Mouse (Mus musculus): ENCODE data around the gene Zdhhc16.

The Zdhhc16 gene

GRCm38 (mm10) chr19:41933179-41934086, at the start of gene Zdhhc16, which contains the start of gene Exosc1:
Zdhhc16 (plus strand) TSS chr19:41933480.
Exosc1 (minus strand) TSS chr19:41933423.
- peak; percentile 92 to 95 for DNase-seq (ENCODE audit: low read depth in 1 of 2, low spot score in 2 of 2)

DNA sequence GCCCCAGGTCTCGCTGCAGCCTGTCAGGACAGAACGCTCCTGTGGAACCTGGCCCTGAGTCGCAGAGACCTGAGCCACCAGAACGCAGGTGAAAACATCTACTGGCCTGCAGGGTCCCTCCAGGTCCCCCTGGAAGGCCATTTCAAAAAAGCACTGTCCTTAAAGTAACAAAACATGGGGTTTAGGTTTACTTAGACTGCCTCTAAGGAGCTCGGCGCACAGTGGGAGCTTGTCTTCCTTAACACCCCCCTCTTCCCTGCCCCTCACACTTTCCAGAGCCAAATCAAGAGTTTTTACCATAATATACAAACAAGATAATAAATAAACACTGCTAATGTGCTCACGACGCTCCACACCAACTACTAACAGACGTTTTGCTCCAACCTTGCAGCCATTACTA, 49.4 kb upstream of the Zdhhc16 start:
- DNase-seq (ENCODE audit: low read depth in 1 of 2, low spot score in 2 of 2): no peak

GRCm38 (mm10) chr19:41888191-41888590, 45.1 kb upstream of the Zdhhc16 start:
- no peak for DNase-seq (ENCODE audit: low read depth in 1 of 2, low spot score in 2 of 2)

DNA sequence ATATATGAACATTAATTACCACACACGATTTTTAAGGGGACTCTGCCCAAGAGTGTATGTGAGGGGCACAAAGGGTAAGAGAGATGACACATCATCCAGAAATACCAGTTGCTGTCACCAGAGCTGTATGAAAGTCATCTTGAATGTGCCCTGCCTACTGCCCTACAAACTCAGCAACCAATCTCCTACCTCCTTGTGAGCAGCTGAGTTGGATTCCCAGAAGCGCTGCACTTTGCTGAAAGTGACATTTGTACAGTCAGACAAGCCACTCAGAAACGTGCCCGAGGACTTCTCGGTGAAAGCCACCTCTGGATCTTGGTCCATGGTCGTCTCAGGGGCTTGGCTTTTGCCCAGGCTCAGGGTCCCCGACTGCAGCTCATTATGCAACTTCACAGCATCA, 38.3 kb upstream of the Zdhhc16 start:
- DNase-seq (ENCODE audit: low read depth in 1 of 2, low spot score in 2 of 2): no peak

- peak; percentile 67 to 71 for DNase-seq (ENCODE audit: low read depth in 1 of 2, low spot score in 2 of 2)
These were observed 37.6 kb upstream of the Zdhhc16 start, which contains the start of gene Rrp12 for GRCm38 (mm10) chr19:41895460-41896318. Rrp12 (minus strand) TSS chr19:41896173.

DNA sequence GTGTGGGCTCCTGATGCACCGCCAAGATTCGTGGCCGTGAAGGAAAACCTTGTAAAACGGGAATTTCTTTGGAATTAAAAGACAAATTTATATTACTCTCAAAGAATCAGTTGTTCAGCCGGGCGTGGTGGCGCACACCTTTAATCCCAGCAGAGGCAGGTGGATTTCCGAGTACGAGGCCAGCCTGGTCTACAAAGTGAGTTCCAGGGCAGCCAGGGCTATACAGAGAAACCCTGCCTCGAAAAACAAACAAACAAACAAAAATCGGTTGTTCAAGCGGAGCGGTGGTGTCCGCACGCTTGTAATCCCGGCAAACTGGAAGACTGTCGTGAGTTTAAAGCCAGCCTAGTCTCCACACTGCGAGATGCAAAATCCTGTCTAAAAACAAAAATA, 37.0 kb upstream of the Zdhhc16 start:
- no peak for DNase-seq (ENCODE audit: low read depth in 1 of 2, low spot score in 2 of 2)

DNA sequence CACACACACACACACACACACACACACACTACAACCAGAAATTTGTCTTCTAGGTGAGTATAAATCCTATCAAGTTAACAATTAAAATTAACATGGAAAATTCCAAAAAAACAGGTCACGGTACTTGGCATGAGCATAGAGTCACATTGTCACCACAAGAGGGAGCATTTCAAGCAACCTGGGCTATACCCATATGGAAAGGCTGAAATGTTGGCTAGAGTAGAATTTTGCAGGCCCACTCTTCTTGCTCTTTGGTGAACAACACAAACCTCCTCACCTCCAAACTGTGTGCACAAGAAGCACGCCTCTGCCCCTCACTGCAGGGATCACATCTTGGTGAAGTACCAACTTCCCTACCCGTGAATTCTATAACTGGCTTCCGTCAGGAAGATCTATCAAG, 34.4 kb upstream of the Zdhhc16 start:
- no peak for DNase-seq (ENCODE audit: low read depth in 1 of 2, low spot score in 2 of 2)

GRCm38 (mm10) chr19:41900495-41901090, 32.7 kb upstream of the Zdhhc16 start:
- DNase-seq (ENCODE audit: low read depth in 1 of 2, low spot score in 2 of 2): peak; percentile 23 to 50

DNA sequence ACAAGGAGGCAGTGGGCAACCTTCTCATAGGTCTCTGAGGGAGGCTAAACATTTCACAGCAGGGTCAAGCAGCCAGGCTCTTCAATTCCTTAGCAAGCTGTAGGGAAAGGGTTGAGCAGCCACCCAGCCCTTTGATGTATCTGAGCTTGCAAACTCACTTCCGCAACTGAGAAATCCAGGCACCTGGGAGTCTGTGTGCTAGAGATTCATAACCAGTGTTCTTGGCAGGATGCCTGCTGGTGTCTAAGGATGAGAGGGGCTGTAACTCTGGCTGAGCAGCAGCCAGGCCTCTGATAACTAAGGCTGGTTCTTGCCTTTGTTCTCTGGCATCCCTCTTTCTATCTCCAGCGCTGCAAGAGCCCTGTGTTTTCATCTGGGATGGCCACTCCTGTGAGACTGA, 31.6 kb upstream of the Zdhhc16 start:
- DNase-seq (ENCODE audit: low read depth in 1 of 2, low spot score in 2 of 2): no peak

GRCm38 (mm10) chr19:41902848-41903593, 30.3 kb upstream of the Zdhhc16 start:
- no peak for DNase-seq (ENCODE audit: low read depth in 1 of 2, low spot score in 2 of 2)

- no peak for DNase-seq (ENCODE audit: low read depth in 1 of 2, low spot score in 2 of 2)
These were observed 28.0 kb upstream of the Zdhhc16 start for GRCm38 (mm10) chr19:41905246-41905645.

DNA sequence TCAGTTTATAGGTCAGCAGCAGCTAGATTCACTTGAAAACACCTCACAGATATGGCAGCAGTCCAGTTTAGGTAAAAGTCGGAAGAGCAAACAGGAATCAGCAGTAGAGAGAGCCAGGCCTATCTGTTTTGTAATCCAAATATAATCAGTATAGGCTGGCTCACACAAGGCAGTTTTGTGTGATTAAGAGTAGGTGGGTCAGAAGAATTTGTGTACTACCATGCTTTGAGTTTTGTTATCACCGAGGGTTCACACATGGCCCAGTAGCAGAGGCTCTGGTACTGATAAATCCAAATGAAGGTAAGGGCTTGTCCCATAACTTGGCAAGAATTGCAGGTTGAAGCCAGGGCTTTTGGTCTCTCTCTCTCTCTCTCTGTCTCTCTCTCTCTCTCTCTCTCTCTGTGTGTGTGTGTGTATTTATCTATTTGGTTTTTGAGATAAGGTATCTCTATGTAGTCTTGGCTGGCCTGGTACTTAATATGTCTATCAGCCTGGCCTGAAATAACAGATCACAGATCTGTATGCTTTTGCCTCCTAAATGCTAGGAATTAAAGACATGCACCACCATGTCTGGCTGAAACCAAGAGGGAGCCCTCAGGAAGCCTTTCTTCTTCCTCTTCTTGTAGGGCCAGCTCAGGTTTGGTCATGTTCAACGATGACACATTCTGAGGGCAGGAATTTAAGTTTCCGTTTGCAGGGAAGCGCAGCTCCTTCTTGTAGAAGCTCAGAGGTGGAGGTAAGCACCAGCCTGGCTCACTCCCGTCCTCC, 26.8 kb upstream of the Zdhhc16 start:
- DNase-seq (ENCODE audit: low read depth in 1 of 2, low spot score in 2 of 2): no peak

- DNase-seq (ENCODE audit: low read depth in 1 of 2, low spot score in 2 of 2): no peak
These were observed 26.1 kb upstream of the Zdhhc16 start for GRCm38 (mm10) chr19:41907079-41907760.

- DNase-seq (ENCODE audit: low read depth in 1 of 2, low spot score in 2 of 2): no peak
These were observed 24.5 kb upstream of the Zdhhc16 start for GRCm38 (mm10) chr19:41908736-41909135.

GRCm38 (mm10) chr19:41910396-41910795, 22.9 kb upstream of the Zdhhc16 start:
- DNase-seq (ENCODE audit: low read depth in 1 of 2, low spot score in 2 of 2): no peak

DNA sequence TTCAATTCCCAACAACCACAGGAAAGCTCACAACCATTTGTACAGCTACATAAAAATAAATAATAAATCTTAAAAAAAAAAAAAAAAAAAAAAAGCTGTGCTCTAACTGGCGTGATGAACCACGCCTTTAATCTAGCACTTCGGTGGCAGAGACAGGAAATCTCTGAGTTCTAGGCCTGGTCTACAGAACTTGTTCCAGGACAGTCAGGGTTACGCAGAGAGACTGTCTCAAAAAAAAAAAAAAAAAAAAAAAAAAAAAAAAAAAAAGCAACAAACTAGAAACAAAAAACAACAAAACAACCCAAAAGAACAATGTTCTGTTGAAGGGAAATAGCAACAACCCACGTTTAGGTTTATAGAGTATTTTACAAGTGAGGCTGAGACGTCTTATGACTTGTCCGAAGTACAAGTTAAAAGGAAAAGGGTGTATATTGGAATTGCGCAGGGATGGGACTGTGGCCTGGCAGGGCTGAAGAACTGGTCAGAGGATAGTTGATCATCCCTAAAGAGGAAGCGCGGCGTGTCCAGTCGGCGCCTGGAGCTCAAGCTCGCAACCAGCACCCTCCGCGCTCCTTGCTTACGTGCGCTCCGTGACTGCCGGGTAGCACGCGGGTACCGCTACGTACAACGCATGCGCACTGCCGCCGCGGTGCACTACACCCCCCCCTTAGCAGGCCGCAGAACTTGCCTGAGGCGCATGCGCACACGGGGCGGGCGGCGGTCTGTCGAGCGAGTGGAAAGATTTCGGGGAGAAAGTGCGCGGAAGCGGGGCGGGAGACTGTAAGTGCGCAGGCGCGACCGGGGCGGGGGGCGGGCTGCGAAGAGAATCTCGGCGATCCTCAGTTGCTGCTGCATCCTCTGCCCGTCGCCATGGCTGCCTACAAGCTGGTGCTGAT, 21.9 kb upstream of the Zdhhc16 start, which contains the start of gene Pgam1:
Gene Pgam1 (plus strand): TSS at position 746 of the 896 bp plus-strand sequence.
- DNase-seq (ENCODE audit: low read depth in 1 of 2, low spot score in 2 of 2): peak; percentile 92 to 94

- DNase-seq (ENCODE audit: low read depth in 1 of 2, low spot score in 2 of 2): peak in 1 of 2 experiments; percentile 11
These were observed 20.9 kb upstream of the Zdhhc16 start for GRCm38 (mm10) chr19:41912121-41913080.

Data from monocyte, adult 2 months (primary cell).